Mouse (Mus musculus): ENCODE measurements around the gene Mroh9. TPM values are rescaled to one million over a fixed set of nuclear protein-coding genes. Genes with fewer than 3 reads are reported as not detected.

Mroh9 gene
- polyA plus RNA-seq (2014; fragmentation: Nextera tagmentation; extraction: Ambion mirVana): not detected in 2 replicates

DNA sequence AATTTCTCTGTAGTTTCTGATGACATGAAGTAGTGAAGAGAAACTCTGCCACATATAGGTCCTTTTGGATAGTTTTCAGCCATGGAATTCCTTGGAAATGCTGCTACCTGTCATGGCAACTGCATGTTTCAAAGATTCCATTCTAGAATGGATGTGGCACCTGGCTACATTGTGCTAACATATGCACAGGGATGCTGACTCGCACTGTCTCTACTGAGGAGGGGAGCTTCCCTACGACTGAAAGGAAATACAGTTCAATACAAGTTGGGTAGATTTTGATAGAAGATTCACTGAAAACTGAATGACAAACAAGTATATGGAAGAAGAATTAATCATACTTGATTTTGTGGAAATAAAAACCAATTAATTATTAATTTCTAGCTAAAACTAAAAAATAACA lies at the start of gene Mroh9:
Mroh9 (minus strand) TSS at position 101 of the 400 bp plus-strand sequence.
- no peaks in the 10 kb centered on the region for H3K36me3 ChIP-seq (ENCODE audit: control insufficient read depth, insufficient read depth, low read length)
- ATAC-seq (ENCODE audit: insufficient number of reproducible peaks, insufficient read depth, low FRiP score, low read depth): no peak
- H3K9ac ChIP-seq (replicated peaks; ENCODE audit: low read depth, low read length): no peak within 1 kb of the TSS
- no peaks in the 10 kb centered on the region for H3K27me3 ChIP-seq (ENCODE audit: control insufficient read depth, insufficient read depth, low read length)
- no peak within 1 kb of the TSS for H3K4me3 ChIP-seq (ENCODE audit: low read depth, low read length)
- no peak within 1 kb of the TSS for H3K27ac ChIP-seq (ENCODE audit: low read length)
- no peaks in the 10 kb centered on the region for H3K9me3 ChIP-seq (ENCODE audit: control insufficient read depth, low read depth, low read length)
- H3K4me2 ChIP-seq (replicated peaks; ENCODE audit: low read depth, low read length): no peak within 1 kb of the TSS
- 83% methylated on average over 2 of the region's 2 CpGs for WGBS
- no peaks in the 10 kb centered on the region for H3K4me1 ChIP-seq (ENCODE audit: control insufficient read depth, insufficient read depth, low read length)

DNA sequence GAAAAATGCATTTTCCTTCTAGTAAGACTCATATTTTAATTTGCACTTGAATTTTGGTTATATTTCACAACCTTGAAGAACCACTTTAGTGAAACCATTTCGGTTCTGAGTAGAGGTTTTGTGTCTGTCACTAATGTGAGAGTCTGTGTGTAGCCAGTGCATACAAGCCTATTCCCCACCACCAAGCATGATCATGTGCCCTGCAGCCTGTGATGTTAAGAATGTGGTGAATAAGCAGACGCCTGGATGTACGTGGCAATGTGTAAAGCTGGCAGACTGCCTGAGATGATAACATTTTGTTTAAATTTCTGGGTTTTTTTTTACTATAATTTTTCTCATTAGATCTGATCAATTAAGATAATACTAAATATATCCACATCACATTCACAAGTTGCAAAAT lies 44.5 kb upstream of the Mroh9 start:
- Histone ChIP-seq H3K9me3 (ENCODE audit: control insufficient read depth, low read depth, low read length) (no peaks in the 10 kb centered on the region), H3K4me1 (ENCODE audit: control insufficient read depth, insufficient read depth, low read length) (no peaks in the 10 kb centered on the region), H3K4me3 (ENCODE audit: low read depth, low read length) (no peak overlapping the region), H3K27ac (ENCODE audit: low read length) (no peak overlapping the region), H3K27me3 (ENCODE audit: control insufficient read depth, insufficient read depth, low read length) (no peaks in the 10 kb centered on the region), H3K4me2 (replicated peaks; ENCODE audit: low read depth, low read length) (no peak overlapping the region), H3K36me3 (ENCODE audit: control insufficient read depth, insufficient read depth, low read length) (no peaks in the 10 kb centered on the region), H3K9ac (replicated peaks; ENCODE audit: low read depth, low read length) (no peak overlapping the region)
- ATAC-seq (ENCODE audit: insufficient number of reproducible peaks, insufficient read depth, low FRiP score, low read depth): no peak
- WGBS: 49% methylated on average over 3 of the region's 3 CpGs

DNA sequence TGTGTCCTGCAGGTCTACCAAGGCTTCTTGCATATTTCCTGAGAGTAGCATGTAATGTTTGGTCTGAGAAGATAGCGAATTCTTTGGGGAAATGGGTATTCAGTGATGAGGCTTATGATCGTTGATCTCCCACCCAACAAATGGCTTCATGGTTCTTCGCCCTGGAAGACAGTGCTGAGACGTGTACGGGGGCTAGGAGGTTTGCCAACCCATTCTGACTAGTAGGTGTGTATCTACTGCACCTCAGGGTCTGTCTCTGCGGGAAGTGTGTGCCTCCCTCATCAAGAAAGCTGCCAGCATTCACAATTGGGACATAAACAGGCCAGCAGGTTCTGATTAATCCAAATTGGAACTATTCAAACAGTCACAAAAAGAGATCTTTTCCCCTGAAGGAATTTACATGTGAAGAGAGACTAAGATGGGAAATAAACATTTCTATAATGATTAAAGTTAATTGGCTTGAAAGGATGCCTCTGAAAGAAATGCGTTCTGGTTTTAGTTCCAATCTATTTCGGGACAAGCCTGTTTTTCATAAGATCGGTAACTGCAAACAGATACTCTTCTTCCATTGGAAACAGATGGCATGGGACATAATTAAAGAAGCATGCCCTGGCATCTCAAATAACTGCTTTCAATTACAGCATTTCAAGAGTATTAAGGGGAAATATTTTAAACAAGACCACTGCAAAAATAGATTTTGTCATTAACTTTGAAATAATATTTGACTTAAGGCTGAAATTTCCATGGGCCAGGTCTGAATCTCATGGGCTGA lies 43.8 kb upstream of the Mroh9 start:
- WGBS: 83% methylated on average over 9 of the region's 9 CpGs
- ATAC-seq (ENCODE audit: insufficient number of reproducible peaks, insufficient read depth, low FRiP score, low read depth): no peak

DNA sequence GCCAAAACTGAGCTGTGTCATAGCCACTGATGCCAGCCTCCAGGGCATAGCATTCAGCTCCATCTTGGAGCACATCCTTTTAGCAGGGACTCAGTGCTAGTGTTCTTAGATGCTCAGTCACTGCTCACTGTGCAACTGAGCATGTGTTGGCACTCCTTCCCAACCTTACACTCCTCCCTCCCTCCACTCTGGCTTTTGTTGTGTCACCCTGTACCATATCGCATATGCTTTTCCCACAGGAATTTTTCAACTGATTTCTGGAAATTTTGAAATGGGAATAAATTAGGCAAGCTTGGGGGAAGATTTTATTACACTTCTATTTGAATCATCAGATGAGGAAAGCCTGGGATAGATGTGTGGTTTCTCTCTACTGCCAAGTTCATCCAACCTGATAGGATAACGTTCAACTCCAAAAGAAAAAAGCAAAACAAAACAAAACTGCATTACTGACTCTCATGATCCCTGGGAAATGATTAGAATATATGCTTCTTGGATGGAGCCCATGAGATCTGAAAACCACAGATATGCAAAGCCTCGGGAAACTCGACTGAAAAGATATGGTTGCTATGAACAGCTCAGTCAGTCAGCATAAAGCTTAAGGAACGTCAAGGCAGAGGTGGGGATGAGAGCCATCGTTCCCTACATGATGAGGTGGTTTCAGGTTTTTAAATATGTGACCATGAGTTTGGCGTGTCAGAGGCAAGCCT lies 40.9 kb upstream of the Mroh9 start:
- Histone ChIP-seq H3K9ac (replicated peaks; ENCODE audit: low read depth, low read length) (no peak overlapping the region), H3K4me1 (ENCODE audit: control insufficient read depth, insufficient read depth, low read length) (no peaks in the 10 kb centered on the region), H3K36me3 (ENCODE audit: control insufficient read depth, insufficient read depth, low read length) (no peaks in the 10 kb centered on the region), H3K27ac (ENCODE audit: low read length) (no peak overlapping the region), H3K4me3 (ENCODE audit: low read depth, low read length) (no peak overlapping the region), H3K4me2 (replicated peaks; ENCODE audit: low read depth, low read length) (no peak overlapping the region), H3K9me3 (ENCODE audit: control insufficient read depth, low read depth, low read length) (no peaks in the 10 kb centered on the region), H3K27me3 (ENCODE audit: control insufficient read depth, insufficient read depth, low read length) (no peaks in the 10 kb centered on the region)
- 73% methylated on average over 7 of the region's 7 CpGs for WGBS
- ATAC-seq (ENCODE audit: insufficient number of reproducible peaks, insufficient read depth, low FRiP score, low read depth): no peak

More for the DNA sequence above, 43.8 kb upstream of the Mroh9 start:
- Histone ChIP-seq H3K36me3 (ENCODE audit: control insufficient read depth, insufficient read depth, low read length) (no peaks in the 10 kb centered on the region), H3K9me3 (ENCODE audit: control insufficient read depth, low read depth, low read length) (no peaks in the 10 kb centered on the region), H3K9ac (replicated peaks; ENCODE audit: low read depth, low read length) (no peak overlapping the region), H3K4me2 (replicated peaks; ENCODE audit: low read depth, low read length) (no peak overlapping the region), H3K4me1 (ENCODE audit: control insufficient read depth, insufficient read depth, low read length) (no peaks in the 10 kb centered on the region), H3K4me3 (ENCODE audit: low read depth, low read length) (no peak overlapping the region), H3K27me3 (ENCODE audit: control insufficient read depth, insufficient read depth, low read length) (no peaks in the 10 kb centered on the region), H3K27ac (ENCODE audit: low read length) (no peak overlapping the region)

DNA sequence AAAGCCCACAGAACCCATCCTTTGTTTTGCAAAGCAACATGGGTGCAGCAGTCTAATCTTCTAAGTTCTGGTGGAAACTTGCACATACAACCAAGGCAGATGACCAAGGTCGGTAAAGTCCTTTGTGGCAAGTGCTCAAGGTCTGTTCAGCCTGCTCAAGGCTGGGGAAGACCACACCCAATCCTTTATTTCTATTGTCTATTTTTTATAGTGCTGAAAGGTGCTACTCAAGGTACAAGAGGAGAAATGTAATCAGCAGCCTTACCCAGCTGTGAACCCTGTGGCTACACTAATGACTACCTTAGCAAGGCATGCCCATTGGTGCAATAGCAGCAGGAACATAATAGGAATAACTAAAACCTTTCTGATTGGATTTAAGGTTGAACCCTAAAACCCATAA lies 36.9 kb upstream of the Mroh9 start:
- ATAC-seq (ENCODE audit: insufficient number of reproducible peaks, insufficient read depth, low FRiP score, low read depth): no peak
- H3K27ac ChIP-seq (ENCODE audit: low read length): no peak overlapping the region
- H3K9ac ChIP-seq (replicated peaks; ENCODE audit: low read depth, low read length): no peak overlapping the region
- H3K4me2 ChIP-seq (replicated peaks; ENCODE audit: low read depth, low read length): no peak overlapping the region
- H3K27me3 ChIP-seq (ENCODE audit: control insufficient read depth, insufficient read depth, low read length): no peaks in the 10 kb centered on the region
- 90% methylated on average over 1 of the region's 1 CpGs for WGBS
- H3K4me1 ChIP-seq (ENCODE audit: control insufficient read depth, insufficient read depth, low read length): no peaks in the 10 kb centered on the region
- H3K9me3 ChIP-seq (ENCODE audit: control insufficient read depth, low read depth, low read length): no peaks in the 10 kb centered on the region
- no peaks in the 10 kb centered on the region for H3K36me3 ChIP-seq (ENCODE audit: control insufficient read depth, insufficient read depth, low read length)
- H3K4me3 ChIP-seq (ENCODE audit: low read depth, low read length): no peak overlapping the region

DNA sequence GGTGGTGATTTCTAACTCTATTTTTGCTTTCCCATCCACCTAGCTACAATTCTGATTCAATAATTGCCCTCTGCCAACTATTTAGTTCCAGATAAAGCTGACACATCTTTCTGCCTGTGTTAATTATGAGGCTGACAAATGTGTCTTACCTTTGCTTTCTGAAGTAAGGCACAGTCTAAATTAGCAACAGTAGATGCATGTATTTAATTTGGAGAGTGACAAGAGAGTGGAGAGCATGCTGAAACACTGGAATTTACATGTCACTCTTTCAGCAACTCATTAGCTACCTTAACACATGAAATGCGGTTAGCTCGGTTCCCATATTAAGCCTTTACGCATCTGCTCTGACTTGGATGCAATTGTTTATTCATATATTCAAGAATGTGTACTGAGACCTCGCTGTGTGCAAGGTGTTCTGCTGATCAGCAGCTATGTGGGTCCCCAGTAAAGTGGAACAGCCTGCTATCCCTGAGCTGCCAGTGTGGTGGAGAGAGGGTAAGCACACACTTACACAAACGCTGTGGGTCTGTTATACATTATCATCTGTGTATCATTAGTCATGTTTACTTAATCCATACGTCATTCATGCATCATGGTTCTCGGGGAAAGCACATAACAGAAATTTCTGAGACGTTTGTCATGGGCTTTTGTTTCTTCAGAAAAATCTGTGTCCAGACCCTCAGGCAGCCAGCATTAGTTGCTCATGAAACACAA lies 28.1 kb upstream of the Mroh9 start:
- Histone ChIP-seq H3K9ac (replicated peaks; ENCODE audit: low read depth, low read length) (no peak overlapping the region), H3K36me3 (ENCODE audit: control insufficient read depth, insufficient read depth, low read length) (no peaks in the 10 kb centered on the region), H3K27me3 (ENCODE audit: control insufficient read depth, insufficient read depth, low read length) (no peaks in the 10 kb centered on the region), H3K4me3 (ENCODE audit: low read depth, low read length) (no peak overlapping the region), H3K9me3 (ENCODE audit: control insufficient read depth, low read depth, low read length) (no peaks in the 10 kb centered on the region), H3K4me2 (replicated peaks; ENCODE audit: low read depth, low read length) (no peak overlapping the region), H3K4me1 (ENCODE audit: control insufficient read depth, insufficient read depth, low read length) (no peaks in the 10 kb centered on the region), H3K27ac (ENCODE audit: low read length) (no peak overlapping the region)
- no peak for ATAC-seq (ENCODE audit: insufficient number of reproducible peaks, insufficient read depth, low FRiP score, low read depth)
- 44% methylated on average over 8 of the region's 8 CpGs for WGBS

DNA sequence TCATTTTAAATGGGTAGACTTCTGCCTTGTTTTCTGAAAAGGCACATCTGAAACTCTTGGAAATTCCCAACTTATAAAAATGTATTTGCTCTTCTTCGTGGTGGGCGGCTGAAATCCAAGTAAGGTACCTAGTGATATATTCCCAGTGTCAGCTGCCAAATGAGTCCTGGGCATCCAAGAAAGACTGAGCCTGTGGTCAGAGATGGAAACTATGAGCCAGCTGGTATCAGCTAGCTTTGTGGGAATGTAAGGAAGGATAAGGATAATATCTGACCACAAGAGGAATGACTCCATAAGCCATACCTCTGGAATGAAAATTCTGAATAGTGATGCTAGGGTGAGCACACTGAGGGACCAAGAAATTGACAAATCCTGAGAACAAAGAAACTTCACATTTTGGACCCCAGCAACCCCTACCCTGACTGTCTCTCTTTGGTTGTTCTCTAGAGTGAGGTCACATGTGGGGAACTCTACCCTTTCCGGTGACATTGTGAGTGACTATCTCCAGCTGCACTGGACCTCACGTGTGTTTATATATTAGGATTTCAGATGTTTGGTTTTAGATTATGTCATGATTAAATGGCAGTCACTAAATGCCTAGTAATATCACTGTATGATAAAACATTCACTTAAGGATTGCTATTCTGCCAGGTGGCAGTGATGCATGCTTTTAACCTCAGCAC lies 27.2 kb upstream of the Mroh9 start:
- no peak overlapping the region for H3K4me3 ChIP-seq (ENCODE audit: low read depth, low read length)
- H3K4me1 ChIP-seq (ENCODE audit: control insufficient read depth, insufficient read depth, low read length): no peaks in the 10 kb centered on the region
- H3K27me3 ChIP-seq (ENCODE audit: control insufficient read depth, insufficient read depth, low read length): no peaks in the 10 kb centered on the region
- no peaks in the 10 kb centered on the region for H3K36me3 ChIP-seq (ENCODE audit: control insufficient read depth, insufficient read depth, low read length)
- H3K27ac ChIP-seq (ENCODE audit: low read length): no peak overlapping the region
- no peaks in the 10 kb centered on the region for H3K9me3 ChIP-seq (ENCODE audit: control insufficient read depth, low read depth, low read length)
- H3K9ac ChIP-seq (replicated peaks; ENCODE audit: low read depth, low read length): no peak overlapping the region
- no peak overlapping the region for H3K4me2 ChIP-seq (replicated peaks; ENCODE audit: low read depth, low read length)
- 60% methylated on average over 4 of the region's 4 CpGs for WGBS
- no peak for ATAC-seq (ENCODE audit: insufficient number of reproducible peaks, insufficient read depth, low FRiP score, low read depth)

DNA sequence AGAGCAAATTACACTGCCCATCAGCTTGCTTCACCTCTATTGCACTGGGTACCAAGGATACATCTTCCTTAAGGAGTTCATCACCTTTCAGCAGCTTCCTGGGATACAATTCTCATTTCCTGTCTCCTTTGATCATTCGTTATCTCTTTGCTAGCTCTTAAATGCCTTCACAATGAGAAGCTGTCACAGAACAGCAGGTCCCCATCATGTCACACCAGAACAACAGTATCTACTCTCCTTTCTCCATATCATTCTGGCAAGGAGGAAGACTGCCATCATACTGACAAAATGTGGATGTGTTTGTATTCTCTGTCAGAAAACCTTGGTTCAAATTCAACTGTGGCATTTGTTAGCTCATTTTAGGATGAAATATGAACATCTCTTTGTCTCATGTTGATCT lies 19.5 kb upstream of the Mroh9 start:
- H3K27me3 ChIP-seq (ENCODE audit: control insufficient read depth, insufficient read depth, low read length): no peaks in the 10 kb centered on the region
- no peaks in the 10 kb centered on the region for H3K4me1 ChIP-seq (ENCODE audit: control insufficient read depth, insufficient read depth, low read length)
- no peak overlapping the region for H3K4me3 ChIP-seq (ENCODE audit: low read depth, low read length)
- no peak for ATAC-seq (ENCODE audit: insufficient number of reproducible peaks, insufficient read depth, low FRiP score, low read depth)
- no peak overlapping the region for H3K27ac ChIP-seq (ENCODE audit: low read length)
- no peaks in the 10 kb centered on the region for H3K9me3 ChIP-seq (ENCODE audit: control insufficient read depth, low read depth, low read length)
- WGBS: 58% methylated on average over 1 of the region's 1 CpGs
- no peaks in the 10 kb centered on the region for H3K36me3 ChIP-seq (ENCODE audit: control insufficient read depth, insufficient read depth, low read length)
- no peak overlapping the region for H3K9ac ChIP-seq (replicated peaks; ENCODE audit: low read depth, low read length)
- H3K4me2 ChIP-seq (replicated peaks; ENCODE audit: low read depth, low read length): no peak overlapping the region
